Mouse (Mus musculus): ENCODE measurements at regions not wholly inside any gene's neighbourhood (a gene's known extent, or its start where the extent isn't known, plus 50 kb on each side); places are given as distances from the start of the nearest gene placed in this dataset.

DNA sequence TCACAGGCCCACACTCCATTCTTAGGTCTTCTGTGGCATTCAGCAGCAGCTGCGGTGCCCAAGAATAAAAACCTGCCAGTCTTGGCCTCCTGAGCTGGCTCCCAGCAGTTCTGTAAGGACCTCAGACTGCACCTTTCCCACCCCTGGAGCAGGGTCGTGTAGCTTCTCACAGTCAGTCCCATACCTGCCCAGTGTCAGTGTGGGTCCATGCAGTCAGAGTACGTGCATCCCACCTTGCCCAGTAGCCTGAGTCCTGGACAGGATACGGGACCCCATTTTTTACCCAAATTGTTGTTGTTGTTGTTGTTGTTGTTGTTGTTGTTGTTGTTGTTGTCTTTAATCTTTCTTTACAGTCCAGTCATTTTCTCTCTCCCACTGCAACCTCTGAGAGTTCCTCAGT lies 6811.3 kb downstream of the 9330182O14Rik start:
- no peak for DNase-seq (ENCODE audit: inconsistent ontology term)

DNA sequence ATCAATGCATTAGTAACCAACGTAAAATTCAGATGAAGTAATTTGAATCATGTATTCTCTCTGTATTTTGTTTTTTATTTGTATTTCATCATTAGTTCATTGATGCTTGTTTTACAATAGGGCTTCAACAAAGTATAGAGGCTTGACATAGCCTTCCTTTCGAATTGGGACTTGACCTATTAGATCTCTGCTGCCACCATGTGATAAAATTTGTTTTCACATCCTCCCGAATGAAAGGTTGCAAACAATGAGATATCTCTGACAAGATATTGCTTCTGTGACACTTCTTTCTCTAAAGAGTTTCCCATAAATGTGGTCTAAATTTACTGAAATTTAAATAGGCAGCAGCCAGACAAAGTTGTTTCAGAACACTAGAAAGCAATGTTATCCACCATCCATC lies 6856.0 kb downstream of the 9330182O14Rik start:
- peak; percentile 11 for DNase-seq (ENCODE audit: inconsistent ontology term)

GRCm38 (mm10) chr15:46997106-46997505 lies 6862.9 kb downstream of the 9330182O14Rik start:
- DNase-seq (ENCODE audit: inconsistent ontology term): no peak

Data from Muller cell, postnatal 12 days (primary cell).